Mouse (Mus musculus) midbrain, embryonic 13.5 days (tissue): Measurements from ENCODE around the gene Aktip. TPM values are rescaled to one million over a fixed set of nuclear protein-coding genes. Genes with fewer than 3 reads are reported as not detected.

Experiments used
- ATAC-seq: fragments of 200-750 bp; cut with Nextera tagmentation; 2 replicates; pipeline ENCODE4 v1.8.0; 2017; ENCODE audit warnings: mild to moderate bottlenecking, moderate TSS enrichment, moderate library complexity
- H3K27ac ChIP-seq: fragments of 300-500 bp; sonication (generic); 2 replicates; pipeline ENCODE4 v1.5.1; 2015; ENCODE audit warnings: inconsistent platforms, mild to moderate bottlenecking, moderate library complexity
- H3K27me3 ChIP-seq: fragments of 300-500 bp; sonication (generic); 2 replicates; pipeline ENCODE4 v1.6.1; 2015; ENCODE audit warnings: mild to moderate bottlenecking, inconsistent platforms
- H3K36me3 ChIP-seq: fragments of 300-500 bp; sonication (generic); 2 replicates; pipeline ENCODE4 v1.6.1; 2015; ENCODE audit warnings: mild to moderate bottlenecking, inconsistent platforms
- H3K4me1 ChIP-seq: fragments of 300-500 bp; sonication (generic); replicated peaks from 2 replicates; pipeline ENCODE4 v1.6.1; 2015; ENCODE audit warnings: inconsistent platforms
- H3K4me2 ChIP-seq: fragments of 300-500 bp; sonication (generic); replicated peaks from 2 replicates; pipeline ENCODE4 v1.6.1; 2015; ENCODE audit warnings: moderate library complexity, mild to moderate bottlenecking, inconsistent platforms
- H3K4me3 ChIP-seq: fragments of 300-500 bp; sonication (generic); replicated peaks from 2 replicates; pipeline ENCODE4 v1.5.1; 2015; ENCODE audit warnings: mild to moderate bottlenecking, inconsistent platforms
- H3K9ac ChIP-seq: fragments of 300-500 bp; sonication (generic); replicated peaks from 2 replicates; pipeline ENCODE4 v1.6.1; 2015; ENCODE audit warnings: mild to moderate bottlenecking, inconsistent platforms
- H3K9me3 ChIP-seq: fragments of 300-500 bp; sonication (generic); 2 replicates; pipeline ENCODE4 v1.6.1; 2016; ENCODE audit warnings: mild to moderate bottlenecking, inconsistent platforms
- WGBS: fragments of 180-500 bp; shearing (Covaris S2); methylation state at CpG from one replicate; pipeline ENCODE4 v1.1.7; 2015; 5-methylcytosine and 5-hydroxymethylcytosine counted together
- polyA plus RNA-seq: library from polyadenylated mRNA; unstranded; fragments of >200 nt; fragmentation: Nextera tagmentation; extraction: Ambion mirVana; gene quantifications from 2 replicates; pipeline ENCODE4 v1.2.1, GENCODE M21; 2015

The Aktip gene
- polyA plus RNA-seq, 1 experiment from 2014 or later, result 133 TPM

DNA sequence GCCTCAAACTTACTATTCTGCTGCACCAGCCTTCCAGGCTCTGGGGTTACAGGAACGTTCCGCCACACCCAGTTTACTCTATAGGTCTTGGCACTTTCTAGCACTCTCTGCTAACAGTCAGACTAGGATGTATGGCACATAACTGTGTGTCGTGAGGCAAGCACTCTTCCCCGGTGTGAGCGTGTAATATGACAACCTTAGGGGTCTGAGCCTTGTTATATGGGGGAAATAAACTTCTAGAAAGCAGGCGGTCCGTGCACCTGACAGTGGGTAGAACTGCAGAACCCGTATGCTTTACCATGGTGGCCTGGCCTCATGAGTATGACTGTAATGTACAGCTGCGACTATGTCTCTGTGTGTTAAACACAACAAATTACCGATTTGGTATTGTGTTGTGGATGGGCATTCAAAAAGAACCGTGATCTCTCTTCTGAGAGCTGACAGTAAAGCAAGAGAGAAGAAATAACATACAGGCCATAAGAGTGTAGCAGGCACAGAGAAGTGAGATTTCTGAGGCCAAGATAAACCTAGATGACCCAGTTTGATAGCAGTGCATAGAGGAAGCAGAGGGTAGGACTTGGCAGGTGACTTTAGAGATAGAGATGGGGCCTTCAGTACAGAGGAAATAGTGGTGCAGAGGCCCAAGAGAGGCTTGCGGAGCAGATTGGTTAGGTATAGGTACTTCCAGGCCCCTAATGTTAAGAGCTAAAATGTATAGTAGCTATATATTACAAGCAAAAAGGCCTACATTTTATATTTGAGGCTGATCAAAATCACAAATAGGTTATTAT, 122.5 kb downstream of the Aktip start:
- 94% methylated on average over 12 of the region's 12 CpGs for WGBS
- no peak for ATAC-seq

DNA sequence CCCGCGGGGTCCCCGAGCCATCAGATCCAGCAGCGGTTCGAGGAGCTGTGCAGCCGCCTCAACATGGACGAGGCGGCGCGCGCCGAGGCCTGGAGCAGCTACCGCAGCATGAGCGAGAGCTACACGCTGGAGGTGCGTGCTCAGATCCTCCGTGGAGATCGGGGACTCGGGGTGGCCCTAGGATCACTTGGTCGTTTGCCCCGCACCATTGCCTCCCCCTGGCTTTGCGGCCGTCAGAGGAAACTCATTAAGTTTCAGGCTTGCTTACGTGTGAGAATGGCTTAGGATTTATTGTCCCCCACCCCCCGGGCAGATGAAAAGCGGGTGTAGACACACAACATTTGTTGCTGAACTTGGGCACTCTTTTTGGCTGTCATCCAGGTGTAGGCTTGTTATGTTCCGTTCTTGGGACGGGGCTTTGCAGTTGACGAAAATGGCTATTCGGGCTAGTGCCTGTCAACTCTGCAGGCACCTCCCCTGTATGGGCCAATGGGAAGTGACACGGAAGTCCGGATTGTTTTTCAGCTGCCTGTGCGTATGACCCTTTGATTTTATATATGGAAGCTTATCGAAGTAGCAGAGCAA, 129.4 kb downstream of the Aktip start:
- 0% methylated on average over 34 of the region's 34 CpGs for WGBS
- Histone ChIP-seq H3K4me2 (peak overlapping the region; percentile 65), H3K9me3 (no peaks in the 10 kb centered on the region), H3K4me1 (peaks cover 25% of the 10 kb centered on the region), H3K36me3 (peaks cover 2% of the 10 kb centered on the region; the same call in 1 of the 2 replicates), H3K27ac (peak overlapping the region; percentile 77), H3K4me3 (peak overlapping the region; percentile 73), H3K9ac (peak overlapping the region; percentile 80), H3K27me3 (no peaks in the 10 kb centered on the region)
- ATAC-seq, result peak; percentile 93

More for the DNA sequence above, 122.5 kb downstream of the Aktip start:
- no peak overlapping the region for H3K9ac ChIP-seq
- H3K27me3 ChIP-seq, result no peaks in the 10 kb centered on the region
- 0 out of 2 replicates have a peak, but pooled peaks cover under 1% of the 10 kb centered on the region for H3K4me1 ChIP-seq
- peaks cover 45% of the 10 kb centered on the region for H3K36me3 ChIP-seq
- no peak overlapping the region for H3K4me3 ChIP-seq
- no peaks in the 10 kb centered on the region for H3K9me3 ChIP-seq
- no peak overlapping the region for H3K4me2 ChIP-seq
- H3K27ac ChIP-seq, result no peak overlapping the region

DNA sequence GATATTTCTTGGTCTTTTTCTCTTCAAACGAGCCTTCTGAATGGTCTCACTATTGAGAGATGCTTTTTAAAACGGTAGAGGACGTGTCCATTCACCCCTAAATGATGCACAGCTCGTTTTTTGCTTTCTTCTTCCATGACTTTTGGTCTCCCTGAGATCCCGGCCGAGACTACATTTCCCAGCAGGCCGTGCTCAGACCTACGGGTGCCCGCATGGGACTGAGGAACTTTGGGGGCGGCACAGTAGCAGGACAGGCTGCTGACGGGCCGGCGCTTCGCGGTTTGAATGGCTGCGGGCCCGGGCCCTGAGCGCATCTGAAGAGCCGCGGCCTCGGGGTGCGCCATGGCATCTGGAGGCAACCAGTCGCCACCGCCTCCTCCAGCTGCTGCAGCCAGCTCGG, 129.9 kb downstream of the Aktip start, which contains the start of gene Rbl2:
Gene Rbl2 (plus strand): TSS at position 224 of the 400 bp plus-strand sequence.
- Histone ChIP-seq H3K27ac (peak within 1 kb of the TSS; percentile 77), H3K9ac (peak within 1 kb of the TSS; percentile 80), H3K27me3 (no peaks in the 10 kb centered on the region), H3K4me3 (peak within 1 kb of the TSS; percentile 73), H3K4me1 (peaks cover 25% of the 10 kb centered on the region), H3K36me3 (no peaks in the 10 kb centered on the region), H3K4me2 (peak within 1 kb of the TSS; percentile 65), H3K9me3 (no peaks in the 10 kb centered on the region)
- WGBS, result under 1% methylated on average over 24 of the region's 25 CpGs
- peak; percentile 98 for ATAC-seq

DNA sequence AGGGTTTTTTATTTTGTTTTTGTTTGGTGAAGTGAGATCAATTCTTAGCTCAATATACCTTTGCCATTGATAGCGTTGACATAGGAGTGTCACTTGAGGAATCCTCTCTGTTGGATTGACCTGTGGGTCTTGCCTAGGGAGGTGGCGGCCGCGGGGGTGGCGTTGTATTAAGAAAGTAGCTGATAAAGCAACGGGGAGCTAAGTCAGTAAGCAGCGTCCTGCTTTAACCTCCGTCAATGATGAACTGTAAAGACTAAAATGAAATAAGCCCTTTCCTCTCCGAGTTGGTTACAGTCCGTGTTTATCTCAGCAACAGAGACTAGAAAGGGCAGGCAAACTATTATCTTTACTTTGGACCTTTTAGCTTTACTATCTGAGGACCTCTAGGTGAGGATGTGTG, 130.4 kb downstream of the Aktip start:
- Histone ChIP-seq H3K36me3 (no peaks in the 10 kb centered on the region), H3K9ac (0 out of 2 replicates have a peak overlapping the region, but pooled peaks have one; percentile 46), H3K9me3 (no peaks in the 10 kb centered on the region), H3K27me3 (no peaks in the 10 kb centered on the region), H3K4me2 (peak overlapping the region; percentile 65), H3K27ac (0 out of 2 replicates have a peak overlapping the region, but pooled peaks have one; percentile 42), H3K4me1 (peaks cover 25% of the 10 kb centered on the region), H3K4me3 (peak overlapping the region; percentile 73)
- ATAC-seq, result peak; percentile 2; the same call in 1 of the 2 replicates
- WGBS, result 7% methylated on average over 10 of the region's 10 CpGs

DNA sequence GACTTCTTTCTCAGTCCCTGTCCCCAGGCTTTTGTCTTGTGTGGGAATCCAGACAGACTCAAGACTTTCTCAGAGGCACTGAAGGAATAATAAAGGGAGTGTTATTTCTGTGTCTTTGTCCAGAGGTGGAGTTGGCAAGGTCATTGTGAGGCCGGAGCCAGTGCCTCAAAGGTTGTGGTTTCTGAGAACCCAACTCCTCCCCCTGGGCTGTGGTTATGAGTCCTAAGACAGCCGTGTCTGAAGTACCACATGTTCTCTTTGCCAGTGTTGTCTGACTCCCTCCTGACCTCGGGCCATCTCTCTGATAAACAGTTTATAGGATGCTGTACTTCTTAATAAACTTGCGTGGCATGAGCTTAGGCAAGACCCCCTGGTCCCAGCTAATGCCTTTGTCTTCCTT, 134.6 kb downstream of the Aktip start:
- H3K27ac ChIP-seq, result no peak overlapping the region
- no peak for ATAC-seq
- no peaks in the 10 kb centered on the region for H3K27me3 ChIP-seq
- H3K4me1 ChIP-seq, result peaks cover 7% of the 10 kb centered on the region
- no peak overlapping the region for H3K4me2 ChIP-seq
- 83% methylated on average over 4 of the region's 4 CpGs for WGBS
- no peaks in the 10 kb centered on the region for H3K36me3 ChIP-seq
- no peak overlapping the region for H3K9ac ChIP-seq
- H3K4me3 ChIP-seq, result no peak overlapping the region
- H3K9me3 ChIP-seq, result no peaks in the 10 kb centered on the region

Other genes with a start within 250 kb of the Aktip start
- gene Rbl2, start 129.9 kb downstream of the Aktip start, polyA plus RNA-seq, result 17.8 and 18.1 TPM in 2 replicates
- 14.0 TPM in 2 replicates for gene Rpgrip1l, start 113.3 kb upstream of the Aktip start, polyA plus RNA-seq
- 128 and 131 TPM in 2 replicates for gene Fto, start 113.5 kb upstream of the Aktip start, polyA plus RNA-seq